Mouse (Mus musculus): ENCODE results near the gene Dazap1.

Gene Dazap1

DNA sequence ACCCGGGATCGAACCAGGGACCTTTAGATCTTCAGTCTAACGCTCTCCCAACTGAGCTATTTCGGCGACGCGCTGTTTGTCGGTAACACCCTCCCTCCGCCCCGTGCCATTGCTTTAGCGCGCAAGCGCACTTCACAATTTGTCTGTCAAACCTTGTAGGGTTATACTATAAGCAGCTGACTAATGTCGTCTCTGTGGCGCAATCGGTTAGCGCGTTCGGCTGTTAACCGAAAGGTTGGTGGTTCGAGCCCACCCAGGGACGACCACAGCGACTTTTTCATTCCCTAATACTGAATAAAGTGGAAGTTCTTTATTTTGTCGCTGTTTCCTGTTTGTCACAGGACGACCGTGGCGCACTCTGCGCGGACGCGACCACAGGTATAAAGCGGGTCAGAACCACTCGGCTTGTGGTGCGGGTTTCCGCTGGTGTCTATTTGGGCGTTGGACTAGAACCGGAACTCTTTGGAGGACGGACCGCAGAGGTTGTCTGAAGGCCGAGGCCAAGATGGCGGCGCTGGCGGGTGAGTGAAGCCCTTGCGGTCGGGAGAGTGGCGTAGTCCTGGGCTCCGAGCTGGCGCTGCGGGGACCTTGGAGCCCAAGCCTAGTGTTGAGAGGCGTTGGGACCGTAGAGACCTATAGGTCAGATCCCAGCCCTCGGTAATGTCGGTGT is 12.2 kb upstream of the Dazap1 start, which contains the start of gene Ndufs7:
Gene Ndufs7 (plus strand): TSS at position 151 of the 670 bp plus-strand sequence.
- peak; percentile 97 for DNase-seq (ENCODE audit: low read depth, low spot score)

DNA sequence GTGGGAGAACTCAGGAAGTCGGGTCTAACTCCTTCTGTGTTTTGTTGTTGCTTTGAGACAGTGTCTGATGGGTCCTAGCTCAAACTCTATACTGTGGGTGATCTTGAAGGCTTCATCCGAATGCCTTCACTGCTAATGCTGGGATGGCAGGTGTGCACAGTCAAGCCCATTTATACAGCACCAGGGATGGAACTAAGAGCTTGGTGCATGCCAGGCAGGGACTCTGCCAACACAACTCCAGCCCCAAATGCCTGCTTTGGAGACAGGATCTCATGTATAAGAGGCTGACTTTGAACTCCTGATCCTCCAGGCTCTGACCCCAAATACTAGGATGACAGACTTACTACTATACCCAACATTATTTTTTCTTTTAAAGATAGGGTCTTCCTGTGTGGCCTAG is 11.2 kb upstream of the Dazap1 start:
- no peak for DNase-seq (ENCODE audit: low read depth, low spot score)

DNA sequence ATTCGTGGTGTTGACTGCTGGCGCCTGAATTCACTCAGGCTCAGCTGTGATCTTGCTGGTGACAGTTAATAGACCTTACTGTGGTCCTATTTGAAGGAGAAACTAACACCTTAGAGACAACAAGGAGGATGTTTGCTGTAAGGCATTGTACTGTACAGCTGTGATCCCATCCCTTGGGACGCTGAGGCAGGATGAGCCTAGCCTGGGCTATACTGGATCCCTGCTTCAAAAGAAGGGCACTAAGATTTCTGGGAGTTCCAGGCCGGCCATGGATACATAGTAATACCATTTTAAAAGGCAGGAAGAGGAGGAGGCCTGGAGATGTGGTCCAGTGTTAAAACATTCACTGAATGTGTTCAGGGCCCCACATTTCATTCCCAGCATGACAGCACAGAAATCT is 10.7 kb upstream of the Dazap1 start:
- no peak for DNase-seq (ENCODE audit: low read depth, low spot score)

DNA sequence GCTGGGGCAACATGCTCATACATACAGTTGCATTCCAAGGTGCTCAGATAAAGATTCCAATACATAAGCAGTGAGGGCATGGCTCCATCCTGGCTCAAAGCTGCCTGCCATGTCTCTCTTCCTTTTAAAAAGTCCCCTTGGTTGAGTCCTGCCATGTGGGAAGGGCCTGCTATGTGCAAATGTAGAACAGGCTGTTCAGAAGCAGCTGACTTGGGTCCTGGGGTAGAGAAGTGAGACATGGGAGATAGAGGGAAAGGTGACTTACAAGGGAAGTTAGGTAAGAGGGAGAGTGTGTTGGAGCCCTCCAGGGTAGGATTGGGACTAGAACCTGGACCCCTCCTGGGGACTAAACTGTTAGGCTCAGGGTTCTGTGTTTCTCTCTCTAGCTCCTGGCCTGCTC is 9.3 kb upstream of the Dazap1 start:
- no peak for DNase-seq (ENCODE audit: low read depth, low spot score)

DNA sequence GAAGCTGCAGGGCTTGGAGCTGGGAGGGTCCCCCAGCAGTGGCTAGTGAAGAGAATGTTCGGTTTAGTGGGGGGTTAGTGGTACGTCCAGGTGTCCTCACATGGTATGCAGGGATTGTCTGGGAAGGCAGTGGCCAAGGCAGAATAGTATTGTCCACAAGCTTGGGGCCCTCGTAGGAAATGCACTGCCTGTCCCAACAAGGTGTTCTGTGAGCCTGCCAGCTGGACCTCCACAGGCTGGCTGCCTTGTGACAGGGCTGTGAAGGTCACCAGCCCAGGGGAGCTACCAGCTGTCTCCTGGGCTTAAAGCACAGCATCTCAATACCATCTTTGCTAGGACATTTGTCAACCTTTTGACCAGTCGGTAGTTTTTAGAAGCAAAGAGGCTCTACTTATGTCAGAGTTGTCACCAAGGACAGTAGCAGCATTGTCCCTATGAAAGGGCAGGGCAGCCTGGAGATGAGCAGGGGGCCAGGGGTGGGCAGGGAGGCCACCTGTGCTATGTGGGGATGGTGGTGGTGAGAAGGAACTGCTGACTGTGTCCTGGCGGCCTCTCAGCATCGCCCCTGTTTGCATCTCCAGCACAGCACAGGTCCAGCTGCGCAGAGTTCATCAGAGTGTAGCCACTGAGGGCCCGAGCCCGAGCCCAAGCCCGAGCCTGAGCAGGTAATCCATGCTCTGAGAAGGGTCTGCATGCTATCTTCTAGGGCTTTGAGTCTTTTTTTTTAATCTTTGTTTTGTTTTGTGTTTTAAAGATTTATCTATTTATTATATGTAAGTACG is 8.6 kb upstream of the Dazap1 start:
- DNase-seq (ENCODE audit: low read depth, low spot score) = no peak

DNA sequence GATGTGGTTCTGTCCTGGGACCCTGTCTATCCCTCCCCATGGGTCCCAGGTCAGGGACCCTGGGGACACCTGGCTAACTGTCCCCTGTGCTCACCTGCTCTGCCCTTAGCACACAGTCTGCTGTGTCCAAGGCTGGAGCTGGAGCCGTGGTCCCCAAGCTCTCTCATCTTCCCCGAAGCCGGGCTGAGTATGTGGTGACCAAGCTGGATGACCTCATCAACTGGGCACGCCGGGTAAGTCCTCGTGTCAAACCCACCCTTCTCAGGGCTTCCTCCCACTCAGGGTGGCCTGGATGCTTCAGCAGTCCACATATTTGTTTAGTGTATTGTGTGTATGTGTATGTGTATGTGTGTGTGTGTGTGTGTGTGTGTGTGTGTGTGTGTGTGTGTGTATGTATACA is 7.7 kb upstream of the Dazap1 start:
- DNase-seq (ENCODE audit: low read depth, low spot score) = no peak

- no peak for DNase-seq (ENCODE audit: low read depth, low spot score)
These were observed 6.7 kb upstream of the Dazap1 start for GRCm38 (mm10) chr10:80254331-80255297.

DNA sequence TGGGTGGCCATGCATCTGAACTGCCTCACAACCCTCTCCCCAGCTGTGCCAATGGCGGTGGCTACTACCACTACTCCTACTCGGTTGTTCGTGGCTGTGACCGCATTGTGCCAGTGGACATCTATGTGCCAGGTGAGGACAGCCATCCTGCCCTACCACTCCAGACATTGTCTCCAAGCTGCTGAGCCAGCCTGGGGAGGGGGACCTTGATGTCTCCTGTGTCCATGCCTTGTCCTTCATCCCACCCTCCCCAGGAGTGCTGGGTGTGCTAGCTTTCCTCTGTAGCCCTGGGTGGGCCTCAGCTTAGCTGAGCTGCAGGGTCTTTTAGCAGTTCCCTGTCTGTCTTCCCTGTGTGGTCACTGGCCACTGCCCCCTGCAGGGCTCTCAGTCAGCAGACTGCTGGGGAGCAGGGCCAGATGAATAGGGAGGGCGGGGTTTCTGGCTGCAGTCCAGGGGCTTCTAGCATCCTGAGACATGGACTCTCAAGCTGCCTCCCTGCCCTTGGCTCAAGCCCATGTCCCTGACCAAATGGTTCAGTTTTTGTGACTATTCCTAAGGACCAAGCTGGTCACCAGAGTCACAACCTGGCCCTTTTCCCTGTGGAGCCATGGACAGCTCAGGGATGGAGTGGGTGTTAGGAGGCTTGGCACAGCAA is 5.3 kb upstream of the Dazap1 start:
- DNase-seq (ENCODE audit: low read depth, low spot score) = no peak

GRCm38 (mm10) chr10:80257936-80258335 is 3.4 kb upstream of the Dazap1 start:
- no peak for DNase-seq (ENCODE audit: low read depth, low spot score)

- DNase-seq (ENCODE audit: low read depth, low spot score) = no peak
These were observed 2.4 kb upstream of the Dazap1 start for GRCm38 (mm10) chr10:80258752-80259462.

GRCm38 (mm10) chr10:80259463-80259805 is 1.9 kb upstream of the Dazap1 start:
- DNase-seq (ENCODE audit: low read depth, low spot score) = no peak

DNA sequence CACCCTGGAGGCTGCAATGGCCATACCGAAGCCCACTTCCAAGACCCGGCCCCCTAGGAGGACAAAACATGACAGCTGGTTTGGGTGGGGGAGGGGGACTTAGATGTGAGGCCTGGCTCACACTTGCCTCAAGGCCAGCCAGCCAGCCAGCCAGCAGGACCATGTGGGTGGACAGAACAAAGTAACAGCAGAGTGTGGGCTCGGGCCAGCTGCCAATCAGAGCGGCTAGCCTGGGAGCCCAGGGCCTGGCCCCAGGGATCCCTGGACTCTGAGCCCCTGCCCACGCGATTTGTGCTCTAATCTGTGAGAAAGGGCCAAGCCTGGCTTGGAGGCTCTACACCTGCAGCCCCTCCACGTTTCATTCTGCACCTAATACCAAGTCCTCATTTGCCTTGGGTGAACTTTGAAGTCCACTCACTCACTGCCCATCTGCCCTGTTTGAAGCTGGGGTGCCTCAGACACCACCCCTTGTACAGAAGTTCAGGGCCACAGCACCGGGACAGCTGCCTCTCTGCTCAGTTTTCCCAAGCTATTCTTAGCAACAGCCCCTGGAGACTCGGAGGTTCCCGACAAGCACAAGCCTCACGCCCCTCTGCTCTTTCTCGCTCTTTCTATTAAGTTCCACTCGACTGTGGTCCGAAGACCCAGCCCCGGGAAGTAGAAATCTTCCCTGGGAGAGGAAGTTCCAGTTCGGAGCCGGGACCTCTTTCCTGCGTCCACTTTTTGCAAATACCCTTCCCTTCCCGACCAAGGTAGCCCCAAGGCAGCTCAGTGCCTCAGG is 1.2 kb upstream of the Dazap1 start:
- peak; percentile 89 for DNase-seq (ENCODE audit: low read depth, low spot score)

DNA sequence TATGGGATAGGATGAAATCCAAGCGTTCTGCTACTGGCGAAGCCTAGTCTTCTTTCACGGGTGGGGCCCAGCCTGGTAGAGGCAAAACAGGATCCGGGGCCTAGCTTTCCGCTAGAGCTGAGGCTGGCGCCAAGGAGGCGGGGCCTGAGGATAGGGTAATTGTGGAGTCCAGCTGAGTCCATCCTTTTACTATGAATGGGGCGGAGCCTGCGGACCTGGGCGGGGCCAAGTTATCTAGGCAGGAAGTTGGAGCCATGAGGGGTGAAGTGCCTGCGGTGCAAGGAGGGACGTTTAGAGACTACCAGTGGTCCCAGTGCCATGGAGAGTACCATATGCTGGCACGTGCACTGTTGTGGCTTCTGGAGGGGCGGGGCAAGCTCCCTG is 291 bp downstream of the Dazap1 start:
- peak; percentile 94 for DNase-seq (ENCODE audit: low read depth, low spot score)

GRCm38 (mm10) chr10:80262169-80262568 is 883 bp downstream of the Dazap1 start:
- no peak for DNase-seq (ENCODE audit: low read depth, low spot score)

GRCm38 (mm10) chr10:80262776-80263365 is 1.6 kb downstream of the Dazap1 start:
- DNase-seq (ENCODE audit: low read depth, low spot score) = no peak

DNA sequence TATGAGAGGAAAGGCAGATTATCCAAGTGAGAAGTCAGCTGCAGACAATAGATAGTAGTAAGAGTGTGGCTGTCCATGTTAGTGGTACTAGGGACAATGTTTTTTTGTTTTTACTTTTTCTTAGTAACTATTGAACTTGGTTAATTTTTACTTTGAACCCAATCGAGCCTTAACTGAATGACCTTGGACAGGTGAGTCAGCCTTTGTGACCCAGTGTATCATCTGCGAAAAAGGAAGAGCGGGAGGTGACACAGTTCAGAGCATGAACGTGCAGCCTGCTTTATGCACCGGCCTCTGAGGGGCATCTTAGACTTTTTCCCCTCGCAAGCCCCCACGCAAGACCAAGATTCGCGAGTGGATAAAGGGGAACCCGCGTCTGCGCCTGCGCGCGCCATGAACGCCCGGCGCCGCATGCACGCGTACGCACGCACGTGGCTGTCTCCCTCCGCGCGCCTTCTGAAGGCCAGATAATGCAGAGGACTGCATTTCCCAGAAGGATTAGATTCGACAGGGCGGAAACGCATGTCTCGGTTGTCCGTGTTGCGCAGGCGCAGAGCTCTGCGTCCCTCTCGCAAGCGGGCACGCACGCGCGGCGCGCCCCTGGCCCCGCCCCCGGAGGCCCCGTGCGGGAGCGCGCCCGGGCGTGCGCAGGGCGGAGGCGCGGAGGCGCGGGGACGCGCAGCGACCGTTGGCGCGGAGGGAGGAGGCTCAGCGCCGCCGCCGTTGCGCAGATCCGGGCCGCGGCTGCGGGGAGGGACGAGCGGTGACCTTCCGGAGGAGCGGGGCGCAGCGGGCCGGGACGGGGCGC is 3.3 kb downstream of the Dazap1 start:
- peak; percentile 100 for DNase-seq (ENCODE audit: low read depth, low spot score)

- DNase-seq (ENCODE audit: low read depth, low spot score) = no peak
These were observed 3.8 kb downstream of the Dazap1 start for GRCm38 (mm10) chr10:80265149-80265486.

GRCm38 (mm10) chr10:80270099-80270498 is 8.8 kb downstream of the Dazap1 start:
- DNase-seq (ENCODE audit: low read depth, low spot score) = no peak

GRCm38 (mm10) chr10:80270734-80271181 is 9.5 kb downstream of the Dazap1 start:
- peak; percentile 53 for DNase-seq (ENCODE audit: low read depth, low spot score)
